Mouse (Mus musculus) G1E (cell line): Measurements from ENCODE around the gene Pde4a. TPM values are rescaled to one million over a fixed set of nuclear protein-coding genes. Genes with fewer than 3 reads are reported as not detected.

Experiments
- ATAC-seq: 2 replicates; pipeline ENCODE4 v1.8.0; 2016; ENCODE audit warnings: mild to moderate bottlenecking; ENCODE audit not compliant: insufficient number of reproducible peaks, poor library complexity, low FRiP score, severe bottlenecking; ENCODE audit errors: extremely low read depth
- DNase-seq: peaks from one replicate; pipeline ENCODE4 v3.0.0; 2012; ENCODE audit warnings: low spot score
- H3K27me3 ChIP-seq: 2 replicates; pipeline ENCODE4 v1.6.1; 2012; ENCODE audit warnings: mild to moderate bottlenecking, low read length, inconsistent platforms; ENCODE audit not compliant: insufficient read depth
- H3K36me3 ChIP-seq: replicated peaks from 2 replicates; pipeline ENCODE3; 2012; ENCODE audit warnings: mild to moderate bottlenecking, inconsistent platforms
- H3K4me1 ChIP-seq: 2 replicates; pipeline ENCODE4 v1.6.1; 2012; ENCODE audit warnings: low read depth, low read length, inconsistent platforms, mixed read lengths; ENCODE audit not compliant: insufficient read depth
- H3K4me3 ChIP-seq: 2 replicates; pipeline ENCODE4 v1.5.1; 2012; ENCODE audit warnings: low read depth, mild to moderate bottlenecking, inconsistent platforms, low read length, moderate library complexity, mixed read lengths
- H3K9me3 ChIP-seq: replicated peaks from 2 replicates; pipeline ENCODE4 v1.6.1; 2012; ENCODE audit warnings: inconsistent platforms
- CTCF ChIP-seq: IDR thresholded peaks from 2 replicates; pipeline ENCODE4 v1.5.1; 2012; ENCODE audit warnings: low read depth, low read length, inconsistent platforms, mixed read lengths
- GATA1 ChIP-seq: IDR thresholded peaks from 2 replicates; pipeline ENCODE4 v1.6.1; 2012; ENCODE audit warnings: borderline replicate concordance, low read length, inconsistent platforms, mixed read lengths
- GATA2 ChIP-seq: IDR thresholded peaks from 2 replicates; pipeline ENCODE4 v1.6.1; 2012; ENCODE audit warnings: low read depth, low read length, inconsistent platforms, borderline replicate concordance
- POLR2AphosphoS5 ChIP-seq: IDR thresholded peaks from 2 replicates; pipeline ENCODE4 v1.6.1; 2012; ENCODE audit warnings: low read depth, low read length, inconsistent platforms; ENCODE audit not compliant: insufficient replicate concordance
- TAL1 ChIP-seq: conservative IDR thresholded peaks from 2 replicates; pipeline ENCODE4 v1.6.1; 2012; ENCODE audit warnings: low read depth, low read length, inconsistent platforms, mixed read lengths
- polyA plus RNA-seq: library from polyadenylated mRNA; stranded (reverse); fragments of >175 nt; gene quantifications from 2 replicates; pipeline ENCODE4 v1.2.3, GENCODE M21; 2012
- total RNA-seq, 2 experiments: library from RNA; stranded (forward) in 1 of 2; stranded (reverse) in 1 of 2; fragments of 200-1000 nt in 1 of 2; fragments of >200 nt in 1 of 2; fragmentation: Nextera tagmentation in 1 of 2; gene quantifications; 2 replicates each; pipeline ENCODE4 v1.2.3; 2014 to 2017

The Pde4a gene
- total and polyA plus RNA-seq, 3 experiments, result 1.5 to 2.5 (median 1.7) TPM

- no peak overlapping the region for H3K4me3 ChIP-seq
- H3K4me1 ChIP-seq, result peaks cover 30% of the 10 kb centered on the region
- H3K36me3 ChIP-seq, result peaks cover 2% of the 10 kb centered on the region
- H3K9me3 ChIP-seq, result no peaks in the 10 kb centered on the region
- DNase-seq (no peak), ATAC-seq (no peak)
- TF ChIP-seq GATA1 (no peak), GATA2 (no peak), TAL1 (no peak), CTCF (no peak)
- peaks cover 8% of the 10 kb centered on the region for H3K27me3 ChIP-seq
Measured at GRCm38 (mm10) chr9:21153833-21154232, 11.7 kb upstream of the Pde4a start.

GRCm38 (mm10) chr9:21154787-21155186 lies 10.7 kb upstream of the Pde4a start:
- H3K27me3 ChIP-seq, result peaks cover 8% of the 10 kb centered on the region
- no peaks in the 10 kb centered on the region for H3K36me3 ChIP-seq
- DNase-seq (no peak), ATAC-seq (no peak)
- no peaks in the 10 kb centered on the region for H3K9me3 ChIP-seq
- TF ChIP-seq GATA1 (no peak), POLR2AphosphoS5 (no peak), TAL1 (no peak), CTCF (no peak), GATA2 (no peak)
- peaks cover 26% of the 10 kb centered on the region for H3K4me1 ChIP-seq
- no peak overlapping the region for H3K4me3 ChIP-seq

GRCm38 (mm10) chr9:21161209-21161909 lies 4.2 kb upstream of the Pde4a start:
- TF ChIP-seq GATA2 (no peak), CTCF (peak; percentile 90)
- H3K4me3 ChIP-seq, result peak overlapping the region; percentile 73
- peak; percentile 90 for DNase-seq

GRCm38 (mm10) chr9:21163086-21164050 lies 2.1 kb upstream of the Pde4a start:
- Histone ChIP-seq H3K36me3 (no peaks in the 10 kb centered on the region), H3K4me3 (no peak overlapping the region), H3K9me3 (no peaks in the 10 kb centered on the region), H3K27me3 (peaks cover 54% of the 10 kb centered on the region), H3K4me1 (peaks cover 32% of the 10 kb centered on the region)
- no peak for TF ChIP-seq TAL1
- TF ChIP-seq POLR2AphosphoS5, result no peak
- TF ChIP-seq GATA2, result no peak
- no peak for TF ChIP-seq GATA1
- no peak for TF ChIP-seq CTCF
- ATAC-seq (no peak), DNase-seq (no peak)

More at GRCm38 (mm10) chr9:21161209-21161909, 4.2 kb upstream of the Pde4a start:
- Histone ChIP-seq H3K9me3 (no peaks in the 10 kb centered on the region), H3K4me1 (peaks cover 28% of the 10 kb centered on the region), H3K27me3 (peaks cover 43% of the 10 kb centered on the region), H3K36me3 (no peaks in the 10 kb centered on the region)
- ATAC-seq, result peak; percentile 80

- DNase-seq (no peak), ATAC-seq (no peak)
- H3K27me3 ChIP-seq, result peaks cover 54% of the 10 kb centered on the region
- no peaks in the 10 kb centered on the region for H3K9me3 ChIP-seq
- H3K4me1 ChIP-seq, result peaks cover 39% of the 10 kb centered on the region
- TF ChIP-seq GATA2, result no peak
- TF ChIP-seq CTCF, result no peak
- no peak for TF ChIP-seq GATA1
- no peak for TF ChIP-seq POLR2AphosphoS5
- TF ChIP-seq TAL1, result no peak
- no peak overlapping the region for H3K4me3 ChIP-seq
- no peaks in the 10 kb centered on the region for H3K36me3 ChIP-seq
Measured at GRCm38 (mm10) chr9:21164072-21164471, 1.4 kb upstream of the Pde4a start.

- TF ChIP-seq GATA1, result no peak
- no peak for TF ChIP-seq CTCF
- no peak for TF ChIP-seq TAL1
- no peak for TF ChIP-seq GATA2
- TF ChIP-seq POLR2AphosphoS5, result no peak
- no peak for ATAC-seq
- Histone ChIP-seq H3K9me3 (no peaks in the 10 kb centered on the region), H3K27me3 (peaks cover 57% of the 10 kb centered on the region), H3K36me3 (no peaks in the 10 kb centered on the region), H3K4me3 (no peak overlapping the region), H3K4me1 (peaks cover 32% of the 10 kb centered on the region)
- no peak for DNase-seq
Measured at GRCm38 (mm10) chr9:21165952-21166451, 488 bp downstream of the Pde4a start.
